Mouse (Mus musculus) lung, embryonic 16.5 days (tissue): ENCODE measurements around the gene Mtmr3. TPM values are rescaled to one million over a fixed set of nuclear protein-coding genes. Genes with fewer than 3 reads are reported as not detected.
A peak's percentile ranks its signal among the peaks of the same experiment; 100 is the strongest.

Experiments used
- ATAC-seq: fragments of 200-750 bp; cut with Nextera tagmentation; 2 replicates; pipeline ENCODE4 v1.8.0; 2017; ENCODE audit warnings: low read depth, mild to moderate bottlenecking, moderate library complexity
- H3K27ac ChIP-seq: fragments of 300-500 bp; sonication (generic); 2 replicates; pipeline ENCODE4 v1.5.1; 2014; ENCODE audit warnings: mild to moderate bottlenecking, control low read depth, low read length
- H3K27me3 ChIP-seq: fragments of 300-500 bp; sonication (generic); 2 replicates; pipeline ENCODE4 v1.6.1; 2014; ENCODE audit warnings: low read depth, low read length, mixed read lengths; ENCODE audit not compliant: control insufficient read depth, insufficient read depth
- H3K36me3 ChIP-seq: fragments of 300-500 bp; sonication (generic); 2 replicates; pipeline ENCODE4 v1.6.1; 2014; ENCODE audit warnings: low read length; ENCODE audit not compliant: control insufficient read depth, insufficient read depth
- H3K4me1 ChIP-seq: fragments of 300-500 bp; sonication (generic); replicated peaks from 2 replicates; pipeline ENCODE4 v1.6.1; 2014; ENCODE audit warnings: low read length, mixed read lengths; ENCODE audit not compliant: control insufficient read depth, insufficient read depth
- H3K4me2 ChIP-seq: fragments of 300-500 bp; sonication (generic); 2 replicates; pipeline ENCODE4 v1.6.1; 2014; ENCODE audit warnings: low read depth, low read length, control low read depth
- H3K4me3 ChIP-seq: fragments of 300-500 bp; sonication (generic); 2 replicates; pipeline ENCODE4 v1.5.1; 2014; ENCODE audit warnings: mild to moderate bottlenecking, low read length, control low read depth
- H3K9ac ChIP-seq: fragments of 300-500 bp; sonication (generic); 2 replicates; pipeline ENCODE4 v1.6.1; 2014; ENCODE audit warnings: low read length, control low read depth
- H3K9me3 ChIP-seq: fragments of 300-500 bp; sonication (generic); 2 replicates; pipeline ENCODE4 v1.6.1; 2016; ENCODE audit warnings: low read length; ENCODE audit not compliant: control insufficient read depth
- WGBS: fragments of 180-500 bp; shearing (Covaris S2); extraction: QIAGEN DNeasy Blood & Tissue Kit; methylation state at CpG from one replicate; pipeline ENCODE4 v1.1.7; 2014; 5-methylcytosine and 5-hydroxymethylcytosine counted together
- polyA plus RNA-seq: library from polyadenylated mRNA; unstranded; fragments of >200 nt; fragmentation: Nextera tagmentation; extraction: Ambion mirVana; gene quantifications from 2 replicates; pipeline ENCODE4 v1.2.1, GENCODE M21; 2015

Gene Mtmr3
- polyA plus RNA-seq, 1 experiment from 2014 or later: 26.1 TPM

DNA sequence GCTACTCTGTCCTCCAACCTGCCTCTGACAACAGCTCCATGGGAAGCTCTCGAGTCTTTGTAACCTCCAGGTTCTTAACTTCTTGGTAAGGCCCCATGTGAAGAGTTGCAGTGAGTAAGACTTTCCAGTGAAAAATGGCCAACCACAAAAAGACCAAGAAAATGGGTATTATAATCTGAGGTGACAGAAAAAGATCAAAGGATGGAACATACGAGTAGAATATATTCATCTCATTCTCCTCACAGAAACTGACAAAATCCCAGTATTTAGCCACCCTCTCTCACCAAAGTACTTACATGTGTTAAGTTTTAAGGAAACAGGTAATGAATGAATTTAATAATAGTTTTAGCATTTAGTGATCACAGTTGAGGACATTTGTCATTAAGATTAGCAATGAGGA is 88.2 kb downstream of the Mtmr3 start:
- Histone ChIP-seq H3K4me3 (no peak overlapping the region), H3K27me3 (no peaks in the 10 kb centered on the region), H3K27ac (no peak overlapping the region), H3K36me3 (peaks cover 30% of the 10 kb centered on the region), H3K4me1 (no peaks in the 10 kb centered on the region), H3K9me3 (no peaks in the 10 kb centered on the region), H3K4me2 (no peak overlapping the region), H3K9ac (no peak overlapping the region)
- no peak for ATAC-seq
- WGBS: 85% methylated on average over 2 of the region's 2 CpGs

DNA sequence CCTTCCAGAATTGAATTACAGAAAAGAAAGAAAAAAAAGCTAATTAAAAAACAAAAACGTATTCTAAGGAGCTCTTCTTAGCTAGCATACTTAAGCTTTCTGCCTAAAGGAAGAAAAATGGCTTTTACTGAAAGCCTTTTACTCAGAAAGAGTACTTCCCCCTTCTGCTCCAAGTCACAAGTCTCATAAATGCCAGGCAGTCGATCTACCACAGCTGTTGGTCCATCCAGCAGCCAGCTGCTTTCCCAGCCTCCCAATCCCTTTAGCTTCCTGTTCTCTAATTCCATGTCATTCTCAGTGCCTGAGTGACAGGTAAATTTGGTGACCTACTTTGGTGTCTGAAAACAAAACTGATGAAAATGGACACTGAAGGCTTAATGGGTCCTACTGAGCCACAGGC is 92.5 kb downstream of the Mtmr3 start:
- Histone ChIP-seq H3K4me1 (no peaks in the 10 kb centered on the region), H3K9me3 (no peaks in the 10 kb centered on the region), H3K4me2 (no peak overlapping the region), H3K4me3 (no peak overlapping the region), H3K36me3 (peaks cover 38% of the 10 kb centered on the region), H3K27me3 (no peaks in the 10 kb centered on the region), H3K27ac (no peak overlapping the region), H3K9ac (no peak overlapping the region)
- 62% methylated on average over 2 of the region's 2 CpGs for WGBS
- ATAC-seq: no peak

DNA sequence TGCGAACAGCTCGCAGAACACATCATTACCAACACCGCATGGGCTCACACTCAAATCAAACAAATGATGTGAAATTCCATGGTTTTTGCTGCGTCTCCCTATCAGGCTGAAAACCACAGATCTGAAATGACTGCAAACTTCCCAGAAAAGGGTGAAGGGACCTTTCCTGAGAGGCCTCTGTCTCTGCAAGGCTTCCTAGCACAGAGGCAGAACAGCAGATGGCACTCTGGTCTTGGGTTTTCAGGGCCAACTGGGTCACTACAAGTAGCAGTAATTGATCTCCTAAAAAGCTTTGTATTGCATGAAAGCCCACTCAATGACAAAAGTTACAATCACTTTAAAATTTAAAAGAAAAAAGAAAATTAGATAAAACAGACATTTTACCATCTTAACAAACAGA is 93.8 kb downstream of the Mtmr3 start:
- Histone ChIP-seq H3K27me3 (no peaks in the 10 kb centered on the region), H3K4me2 (no peak overlapping the region), H3K4me1 (no peaks in the 10 kb centered on the region), H3K9ac (no peak overlapping the region), H3K4me3 (no peak overlapping the region), H3K36me3 (peaks cover 32% of the 10 kb centered on the region), H3K9me3 (no peaks in the 10 kb centered on the region), H3K27ac (no peak overlapping the region)
- ATAC-seq: no peak
- 84% methylated on average over 4 of the region's 4 CpGs for WGBS

DNA sequence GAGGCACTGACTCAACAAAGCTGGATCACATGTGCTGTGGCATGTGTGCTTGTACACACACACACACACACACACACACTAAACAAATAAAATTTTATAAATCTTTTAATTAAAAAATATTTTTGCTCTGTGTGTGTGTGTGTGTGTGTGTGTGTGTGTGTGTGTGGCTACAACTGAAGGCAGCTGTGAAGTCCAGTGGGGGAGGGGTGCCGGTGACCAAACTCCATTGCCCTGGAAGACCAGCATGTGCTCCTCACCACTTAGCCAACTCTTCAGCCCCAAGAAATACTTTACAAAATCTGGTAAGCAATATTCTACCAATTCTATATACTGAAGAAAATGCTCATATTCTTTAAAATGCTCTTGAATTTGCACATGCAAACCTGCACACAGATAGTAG is 94.4 kb downstream of the Mtmr3 start:
- H3K27ac ChIP-seq: no peak overlapping the region
- ATAC-seq: no peak
- H3K4me3 ChIP-seq: no peak overlapping the region
- WGBS: 93% methylated on average over 1 of the region's 1 CpGs
- no peak overlapping the region for H3K4me2 ChIP-seq
- no peak overlapping the region for H3K9ac ChIP-seq
- H3K36me3 ChIP-seq: peaks cover 29% of the 10 kb centered on the region
- H3K9me3 ChIP-seq: no peaks in the 10 kb centered on the region
- H3K4me1 ChIP-seq: no peaks in the 10 kb centered on the region
- H3K27me3 ChIP-seq: no peaks in the 10 kb centered on the region

DNA sequence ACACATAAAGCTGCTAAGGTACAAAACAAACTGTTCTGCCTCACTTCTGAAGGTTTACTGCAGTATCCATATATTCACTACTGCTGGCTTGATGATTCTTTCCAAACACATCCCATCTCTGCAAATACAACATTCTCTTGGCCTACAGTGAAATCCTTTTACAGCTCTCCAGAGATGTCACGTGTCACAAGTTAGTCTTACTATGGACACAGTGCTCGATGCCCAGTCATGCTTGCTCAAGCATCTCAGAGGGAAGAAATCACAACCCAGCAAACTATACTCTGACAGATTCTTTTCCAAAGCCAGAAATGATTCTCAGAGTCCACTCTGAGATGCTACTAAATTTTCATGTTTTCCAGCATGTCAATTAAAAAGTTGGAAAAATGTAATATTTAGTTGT is 95.2 kb downstream of the Mtmr3 start:
- 74% methylated on average over 2 of the region's 2 CpGs for WGBS
- no peak for ATAC-seq
- no peaks in the 10 kb centered on the region for H3K9me3 ChIP-seq
- peaks cover 31% of the 10 kb centered on the region for H3K36me3 ChIP-seq
- H3K9ac ChIP-seq: no peak overlapping the region
- H3K4me3 ChIP-seq: no peak overlapping the region
- no peak overlapping the region for H3K4me2 ChIP-seq
- no peaks in the 10 kb centered on the region for H3K4me1 ChIP-seq
- H3K27ac ChIP-seq: no peak overlapping the region
- H3K27me3 ChIP-seq: no peaks in the 10 kb centered on the region

DNA sequence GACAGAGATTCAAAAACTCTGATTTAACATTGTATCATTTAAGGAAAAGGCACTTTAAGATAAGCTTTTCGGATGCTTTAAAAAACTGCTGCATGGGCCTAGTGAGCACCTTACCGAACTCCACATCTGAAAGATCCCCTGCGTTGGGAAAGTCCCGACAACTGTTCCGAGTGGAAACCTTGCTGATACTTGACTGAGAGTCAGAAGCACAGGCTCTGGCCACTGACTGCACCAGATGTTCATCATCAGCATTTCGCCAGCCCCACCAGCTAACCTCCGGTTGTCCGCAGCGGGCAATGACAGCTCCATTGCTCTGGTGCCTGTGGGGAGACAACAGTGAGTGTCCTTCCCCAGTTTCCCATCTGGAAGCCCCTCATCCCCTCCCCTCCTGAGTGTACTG is 95.9 kb downstream of the Mtmr3 start:
- ATAC-seq: peak; percentile 45

DNA sequence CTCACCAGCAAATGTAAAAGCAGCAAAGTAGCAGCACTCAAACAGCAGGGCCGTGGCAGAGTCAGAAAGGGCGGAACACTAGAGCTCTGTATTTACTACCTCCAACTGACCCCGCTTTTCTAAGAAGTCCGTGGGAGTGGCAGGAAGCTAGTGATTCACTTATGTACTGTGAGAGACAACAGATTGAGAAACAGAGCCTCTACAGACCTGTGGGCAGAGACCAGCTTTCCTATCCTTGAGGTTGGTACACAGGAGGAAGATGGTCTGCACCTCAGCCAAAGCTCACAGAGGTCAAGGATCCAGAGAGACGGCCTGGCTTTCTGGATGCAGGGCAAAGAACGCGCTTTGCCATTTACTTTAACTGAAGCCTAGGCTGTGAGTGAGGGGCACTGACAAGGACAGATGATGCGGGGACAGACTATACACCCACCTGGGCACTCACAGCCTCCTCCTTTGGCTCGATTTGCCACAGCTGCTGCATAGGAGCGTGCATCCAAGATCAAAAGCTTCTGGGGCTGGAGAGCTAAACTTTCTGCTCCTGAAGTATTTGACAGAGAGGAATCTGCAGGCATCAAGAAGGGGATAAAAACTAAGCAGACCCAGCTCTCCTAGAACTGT is 97.1 kb downstream of the Mtmr3 start:
- Histone ChIP-seq H3K4me2 (no peak overlapping the region), H3K9ac (no peak overlapping the region), H3K4me3 (no peak overlapping the region), H3K27me3 (no peaks in the 10 kb centered on the region), H3K9me3 (no peaks in the 10 kb centered on the region), H3K4me1 (no peaks in the 10 kb centered on the region), H3K36me3 (peaks cover 21% of the 10 kb centered on the region), H3K27ac (no peak overlapping the region)
- 78% methylated on average over 10 of the region's 10 CpGs for WGBS
- no peak for ATAC-seq

More for the DNA sequence above, 95.9 kb downstream of the Mtmr3 start:
- Histone ChIP-seq H3K4me1 (no peaks in the 10 kb centered on the region), H3K36me3 (peaks cover 26% of the 10 kb centered on the region), H3K4me3 (no peak overlapping the region), H3K9ac (no peak overlapping the region), H3K9me3 (no peaks in the 10 kb centered on the region), H3K27ac (no peak overlapping the region), H3K27me3 (no peaks in the 10 kb centered on the region), H3K4me2 (no peak overlapping the region)
- WGBS: 68% methylated on average over 9 of the region's 9 CpGs

DNA sequence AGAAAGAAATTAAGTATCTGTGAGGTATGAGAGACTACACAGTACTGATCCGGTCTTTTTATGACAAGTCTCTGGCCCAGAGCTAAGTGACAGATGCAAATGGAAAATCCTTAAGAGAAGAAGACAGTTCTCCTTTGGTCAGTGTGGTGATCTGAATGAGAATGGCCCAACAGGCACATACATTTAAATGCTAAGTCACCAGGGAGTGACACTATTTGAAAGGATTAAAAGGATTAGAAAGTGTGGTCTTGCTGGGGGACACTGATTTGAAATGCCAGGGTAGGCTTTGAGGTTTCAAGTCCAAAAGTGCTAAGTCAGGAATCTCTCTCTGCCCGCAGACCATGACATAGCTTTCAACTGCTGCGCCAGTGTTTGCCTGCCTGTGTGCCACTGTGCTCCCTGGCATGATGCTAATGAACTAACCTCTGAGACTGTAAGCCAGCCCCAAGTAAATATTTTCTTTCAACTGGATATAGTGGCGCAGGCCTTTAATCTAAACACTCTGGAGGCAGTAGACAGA is 99.6 kb downstream of the Mtmr3 start:
- 80% methylated on average over 4 of the region's 4 CpGs for WGBS
- ATAC-seq: no peak
- Histone ChIP-seq H3K27me3 (no peaks in the 10 kb centered on the region), H3K9ac (no peak overlapping the region), H3K9me3 (no peaks in the 10 kb centered on the region), H3K4me3 (no peak overlapping the region), H3K27ac (no peak overlapping the region), H3K4me2 (no peak overlapping the region), H3K36me3 (peaks cover 31% of the 10 kb centered on the region), H3K4me1 (no peaks in the 10 kb centered on the region)

DNA sequence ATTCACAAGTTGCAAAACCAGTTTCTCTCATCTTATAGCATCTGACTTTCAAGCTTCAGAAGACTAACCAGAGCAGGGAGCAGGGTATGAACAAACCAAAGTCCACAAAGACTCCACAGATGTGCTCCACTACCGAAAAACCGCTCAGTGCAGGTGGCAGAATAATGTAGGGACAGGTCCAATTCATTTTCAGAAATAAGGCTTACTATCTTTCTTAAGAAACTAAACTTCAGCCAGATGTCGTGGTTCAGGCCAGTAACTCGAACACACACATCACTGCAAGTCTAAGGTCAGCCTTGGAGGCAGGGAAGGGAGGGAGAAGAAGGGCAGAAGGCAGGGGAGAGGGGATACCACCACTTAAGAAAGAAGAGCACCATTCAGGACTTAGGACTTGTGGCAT is 105.5 kb downstream of the Mtmr3 start:
- H3K27me3 ChIP-seq: no peaks in the 10 kb centered on the region

DNA sequence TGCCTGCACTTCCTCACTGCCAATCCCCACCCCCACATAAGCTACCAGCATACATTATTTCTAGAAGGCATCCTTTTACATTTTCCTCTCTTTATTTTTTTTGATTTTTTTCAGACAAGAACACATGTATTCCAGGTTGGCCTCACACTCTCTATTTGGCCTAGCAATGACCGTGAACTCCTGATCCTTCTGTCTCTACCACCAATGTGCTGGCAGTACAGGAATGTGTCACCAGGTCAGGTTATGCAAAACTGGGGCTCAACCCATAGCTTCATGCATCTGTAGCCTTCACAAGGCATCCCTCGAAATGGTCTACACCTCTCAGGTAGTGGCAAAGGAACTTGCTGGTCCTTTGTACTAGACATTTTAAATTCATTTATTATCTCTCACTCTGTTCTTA is 105.9 kb downstream of the Mtmr3 start:
- Histone ChIP-seq H3K36me3 (peaks cover 40% of the 10 kb centered on the region), H3K4me1 (peaks cover 11% of the 10 kb centered on the region), H3K9ac (no peak overlapping the region), H3K9me3 (no peaks in the 10 kb centered on the region), H3K27ac (no peak overlapping the region), H3K27me3 (no peaks in the 10 kb centered on the region), H3K4me2 (no peak overlapping the region), H3K4me3 (no peak overlapping the region)
- ATAC-seq: no peak
- 93% methylated on average over 2 of the region's 2 CpGs for WGBS

More for the DNA sequence above, 105.5 kb downstream of the Mtmr3 start:
- no peak for ATAC-seq
- Histone ChIP-seq H3K4me2 (no peak overlapping the region), H3K27ac (no peak overlapping the region), H3K4me1 (peaks cover 11% of the 10 kb centered on the region), H3K9me3 (no peaks in the 10 kb centered on the region), H3K36me3 (peaks cover 40% of the 10 kb centered on the region), H3K4me3 (no peak overlapping the region), H3K9ac (no peak overlapping the region)
- WGBS: 86% methylated on average over 4 of the region's 4 CpGs
